Mouse (Mus musculus) ovary, postnatal 36 days (tissue): Measurements from ENCODE around the gene Galnt2.

Source experiments
- DNase-seq: peaks from one replicate; pipeline ENCODE4 v3.0.0; 2022; ENCODE audit warnings: low spot score, mixed read lengths

The Galnt2 gene

DNA sequence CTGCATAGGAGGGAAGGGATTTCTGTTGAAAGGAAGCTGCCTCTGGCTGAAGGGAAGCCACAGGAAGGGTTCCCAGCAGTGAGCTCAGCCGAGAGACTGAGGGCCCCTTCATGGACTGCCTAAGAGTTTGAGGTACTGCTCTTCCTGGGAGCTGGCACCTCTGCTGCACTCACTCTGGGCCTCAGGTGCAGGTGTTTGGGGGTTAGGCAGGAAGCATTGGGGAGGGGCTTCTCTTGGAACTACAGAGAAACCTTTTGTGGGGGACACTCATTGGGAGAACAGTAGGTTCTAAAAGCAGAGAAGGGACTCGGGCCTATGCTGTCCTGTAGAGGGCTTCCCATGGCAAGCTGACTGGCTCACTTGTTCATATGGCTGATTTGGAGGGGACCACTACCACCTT, 3.3 kb downstream of the Galnt2 start:
- no peak for DNase-seq

DNA sequence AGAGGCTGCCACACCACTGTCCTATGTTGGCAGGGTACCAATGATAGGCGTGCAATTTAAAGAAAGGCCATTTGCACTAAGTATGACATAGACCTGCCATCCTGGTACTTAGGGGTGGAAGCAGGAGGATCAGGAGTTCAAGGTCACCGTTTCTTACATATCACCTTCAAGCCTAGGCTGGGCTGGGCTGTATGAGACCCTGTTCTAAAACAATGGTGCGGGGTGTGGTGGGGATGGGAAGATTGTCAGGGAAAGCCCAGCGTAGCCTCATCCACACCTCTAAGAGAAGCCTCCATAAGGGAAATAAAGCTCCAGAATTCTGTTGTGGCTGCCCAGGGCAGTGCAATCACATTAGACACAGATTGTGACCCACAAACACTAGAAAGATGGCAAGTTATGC, 4.3 kb downstream of the Galnt2 start:
- no peak for DNase-seq

DNA sequence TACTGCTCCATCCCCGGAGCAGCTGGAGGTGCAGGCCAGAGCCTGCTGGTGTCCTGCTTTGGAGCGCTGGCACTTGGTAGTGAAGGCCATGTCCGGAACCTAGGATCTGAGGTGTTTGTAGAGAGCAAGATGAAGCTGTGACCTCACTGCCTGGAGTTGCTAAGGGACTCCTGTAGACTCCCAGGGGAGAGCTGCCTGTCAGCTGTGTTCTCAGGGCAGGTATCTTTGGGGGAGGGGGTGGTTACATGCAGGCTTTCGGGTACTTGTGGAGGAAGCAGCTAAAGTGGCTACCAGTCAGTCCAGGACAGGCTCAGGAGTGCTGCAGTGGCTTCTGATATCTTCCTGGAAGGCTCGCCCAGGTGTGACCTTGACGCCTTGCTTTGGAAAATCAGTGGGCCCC, 8.2 kb downstream of the Galnt2 start:
- no peak for DNase-seq

DNA sequence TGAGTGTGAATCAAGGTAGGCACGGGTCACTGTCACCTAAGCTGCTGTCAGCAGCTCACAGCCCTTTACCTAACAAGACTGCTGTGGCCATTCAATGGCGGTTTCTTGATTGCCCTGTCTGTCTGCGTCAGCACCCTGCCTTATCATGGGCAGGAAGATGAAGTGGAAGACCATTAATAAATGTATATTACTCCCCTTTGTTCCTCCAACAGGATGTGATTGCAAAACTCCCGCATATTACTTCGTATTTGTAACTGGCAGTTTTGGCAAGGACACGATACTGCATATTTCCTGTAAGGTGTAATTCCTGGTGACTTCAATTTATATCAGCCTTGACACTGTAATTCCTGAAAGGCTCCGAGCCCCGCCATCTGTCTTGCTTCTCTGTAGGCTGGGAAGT, 9.7 kb downstream of the Galnt2 start:
- DNase-seq = no peak

DNA sequence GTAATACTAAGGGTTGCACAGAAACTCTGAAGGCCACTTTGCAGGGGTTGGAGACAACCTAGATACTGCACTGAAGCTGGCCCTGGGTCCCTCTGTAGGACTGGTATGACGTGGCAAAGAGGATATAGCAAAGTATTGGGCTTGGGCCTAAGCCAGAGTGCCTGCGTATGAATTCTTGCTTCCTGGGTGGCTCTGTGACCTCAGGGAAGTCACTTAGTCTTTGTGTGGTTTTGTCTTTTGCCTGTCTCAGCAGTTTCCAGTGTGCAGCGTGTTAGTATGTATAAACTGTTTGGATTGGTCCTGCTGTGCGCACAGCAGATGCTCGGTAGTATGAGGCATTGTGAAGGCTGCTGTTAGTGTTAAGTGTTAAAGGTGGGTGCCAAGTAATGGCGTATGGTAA, 11.0 kb downstream of the Galnt2 start:
- no peak for DNase-seq

DNA sequence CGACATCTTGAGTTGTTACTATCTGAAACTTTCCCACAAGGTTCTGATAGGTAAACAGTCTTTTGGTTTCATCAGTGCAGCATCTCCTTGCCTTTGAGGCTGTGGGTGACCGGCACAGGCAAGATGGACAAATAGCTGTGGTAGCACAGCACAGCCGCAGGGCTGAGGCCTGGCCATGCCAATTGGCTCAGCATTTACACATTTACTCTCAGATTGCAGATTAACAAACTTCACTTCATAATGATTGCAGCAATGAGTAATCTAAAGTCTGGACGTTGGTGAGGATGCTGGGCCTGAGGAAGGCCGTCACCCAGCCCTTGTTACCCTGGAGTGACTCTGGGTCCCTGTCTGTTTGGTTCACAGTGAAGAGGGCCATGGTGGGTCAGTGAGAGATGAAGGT, 11.7 kb downstream of the Galnt2 start:
- no peak for DNase-seq

DNA sequence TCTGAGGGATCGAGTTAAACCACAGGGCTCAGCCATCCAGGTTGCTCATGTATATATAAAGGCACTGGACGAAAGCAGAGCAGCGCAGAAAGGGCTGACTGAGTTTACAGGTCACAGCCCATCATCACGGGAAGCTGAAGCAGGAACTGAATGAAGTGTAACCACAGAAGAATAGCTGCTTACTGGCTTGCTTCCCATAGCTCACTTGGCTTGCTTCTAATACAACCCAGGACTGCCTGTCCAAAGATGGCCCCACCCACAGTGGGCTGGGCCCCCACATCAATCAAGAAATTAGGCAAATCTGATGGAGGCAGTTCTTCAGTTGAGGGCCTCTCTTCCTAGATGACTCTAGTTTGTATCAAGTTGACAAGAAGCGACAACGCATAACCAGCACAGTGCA, 16.4 kb downstream of the Galnt2 start:
- DNase-seq = no peak

DNA sequence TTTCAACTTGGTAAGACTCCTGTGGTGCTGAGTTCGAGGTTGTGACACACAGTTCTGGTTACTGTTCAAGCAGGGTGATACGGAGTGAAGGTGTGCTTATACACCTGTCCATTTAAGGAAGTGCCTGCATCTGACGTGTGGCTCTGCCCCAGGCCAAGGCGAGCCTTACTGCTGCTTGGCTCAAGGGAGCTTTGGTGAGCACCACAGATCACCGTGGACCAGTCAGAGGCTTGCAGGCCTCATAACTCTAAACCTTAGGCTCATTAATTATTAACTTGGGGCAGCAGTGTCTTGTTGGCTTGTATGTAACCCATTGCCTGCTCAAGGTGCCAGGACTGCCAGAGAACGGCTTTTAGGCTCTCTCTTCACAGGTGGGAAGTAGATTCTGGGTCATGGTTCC, 17.5 kb downstream of the Galnt2 start:
- DNase-seq = no peak

DNA sequence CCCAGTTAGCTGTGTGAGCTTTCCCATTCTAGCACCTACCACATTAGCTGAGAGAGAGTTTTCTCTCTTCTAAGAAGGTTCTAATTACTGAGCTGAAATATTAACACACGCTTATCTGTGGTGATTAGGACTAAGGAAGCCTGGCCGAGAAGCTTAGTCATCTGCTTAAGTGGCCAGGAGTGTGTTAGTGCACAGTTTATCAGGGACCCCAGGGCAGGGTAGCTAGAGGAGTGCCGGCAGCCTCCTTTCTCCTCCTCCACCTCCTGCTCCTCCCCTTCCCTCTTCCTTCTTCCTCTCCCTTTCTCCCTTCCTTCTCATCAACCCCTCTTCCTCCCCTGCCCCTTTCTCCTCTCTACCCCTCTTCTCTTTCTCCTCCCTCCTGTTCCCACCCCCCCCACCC, 19.1 kb downstream of the Galnt2 start:
- DNase-seq = no peak

DNA sequence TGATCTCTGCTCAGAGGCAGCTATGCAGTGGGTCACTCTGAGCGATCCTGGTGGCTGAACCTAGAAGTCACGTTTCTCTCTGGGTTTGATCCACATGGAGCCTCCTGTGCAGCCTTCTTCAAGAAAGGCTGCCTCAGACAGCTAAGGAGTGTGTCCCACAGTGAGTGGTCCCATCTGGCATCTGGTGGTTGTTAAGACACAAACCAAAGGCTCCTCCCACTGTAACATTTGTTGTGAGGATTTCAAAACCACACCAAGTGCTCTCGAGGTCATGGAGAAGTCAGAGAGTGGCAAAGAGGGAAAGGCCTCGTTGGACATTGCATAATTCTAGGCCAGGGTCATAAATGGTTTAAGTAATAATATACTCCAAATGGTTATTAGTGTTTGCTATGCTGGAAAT, 19.6 kb downstream of the Galnt2 start:
- DNase-seq = no peak

DNA sequence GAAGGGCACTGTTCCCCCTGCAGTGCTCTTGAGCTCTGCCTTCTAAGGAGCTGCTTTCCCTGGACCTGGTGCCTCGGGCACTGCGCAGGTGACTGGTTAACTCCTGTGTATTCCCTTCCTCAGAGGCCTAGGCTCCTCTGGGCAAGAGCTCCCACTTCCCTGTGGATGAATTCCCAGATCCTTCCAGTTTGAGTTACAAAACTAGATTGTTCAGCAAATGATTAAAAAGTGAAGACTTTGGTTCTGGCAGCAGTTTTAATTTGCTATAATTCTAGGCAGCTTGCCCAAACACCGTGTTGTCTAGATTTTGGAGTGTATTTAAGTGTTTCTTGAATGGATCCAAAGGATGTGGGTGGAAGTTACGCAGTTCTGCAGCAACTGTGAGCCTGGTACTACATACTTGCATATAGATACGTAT, 21.4 kb downstream of the Galnt2 start:
- no peak for DNase-seq

DNA sequence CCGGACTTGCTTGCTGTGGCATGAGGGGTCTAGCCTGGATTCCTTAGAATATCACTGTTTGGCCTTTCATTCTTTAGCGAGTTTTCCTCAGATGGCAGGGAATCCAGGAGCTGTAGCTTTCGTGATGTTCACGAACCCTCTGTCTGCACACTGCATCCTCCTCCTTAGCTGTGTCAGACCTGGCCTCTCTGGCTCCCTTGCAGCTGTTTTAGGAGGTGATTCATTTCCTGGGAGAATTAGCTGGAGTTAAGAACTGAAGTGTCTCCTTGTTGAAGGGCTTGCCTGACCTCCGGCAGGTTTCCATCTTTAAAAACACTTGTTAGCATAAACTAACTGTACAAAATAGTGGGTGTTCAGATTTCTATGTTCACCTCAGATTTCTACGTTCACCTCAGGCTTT, 22.7 kb downstream of the Galnt2 start:
- no peak for DNase-seq

DNA sequence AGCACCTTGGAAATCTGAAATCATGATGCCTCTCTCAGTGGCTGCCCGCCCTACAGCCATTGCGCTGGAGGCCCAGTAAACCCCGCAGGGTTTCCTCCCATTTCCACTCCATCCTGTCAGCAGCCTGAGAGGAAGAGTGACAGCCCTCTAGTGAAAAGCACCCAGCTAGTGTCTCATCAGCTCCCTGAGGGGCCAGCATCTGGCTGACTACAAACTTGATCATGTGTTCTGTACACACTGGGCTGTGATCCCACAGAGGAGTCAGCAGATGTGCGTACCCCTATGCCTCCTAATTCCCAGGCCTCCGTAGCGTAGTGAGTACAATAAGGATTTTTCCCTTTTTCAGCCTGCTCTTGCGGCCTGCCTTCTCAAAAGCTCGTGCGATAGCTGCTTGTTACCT, 25.6 kb downstream of the Galnt2 start:
- DNase-seq = no peak

DNA sequence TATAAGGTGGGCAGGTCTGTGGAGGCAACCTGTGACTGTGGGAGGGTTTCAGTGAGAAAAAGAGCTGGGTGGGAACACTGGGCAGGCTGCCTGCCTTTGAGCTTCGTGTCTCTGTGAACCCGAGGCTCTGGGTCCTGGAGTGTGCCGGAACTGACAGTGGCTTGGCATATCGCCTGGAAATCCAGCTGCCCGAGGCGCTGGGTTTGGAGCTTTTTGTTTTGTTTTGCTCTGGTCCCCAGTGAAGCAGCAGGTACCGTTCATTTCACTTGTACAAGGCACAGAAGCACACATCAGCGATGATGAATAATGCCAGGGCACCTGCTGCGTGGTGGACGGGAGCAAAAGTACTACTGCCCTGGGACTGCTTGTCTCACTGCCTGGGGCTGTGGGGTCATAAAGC, 26.2 kb downstream of the Galnt2 start:
- peak; percentile 61 for DNase-seq

DNA sequence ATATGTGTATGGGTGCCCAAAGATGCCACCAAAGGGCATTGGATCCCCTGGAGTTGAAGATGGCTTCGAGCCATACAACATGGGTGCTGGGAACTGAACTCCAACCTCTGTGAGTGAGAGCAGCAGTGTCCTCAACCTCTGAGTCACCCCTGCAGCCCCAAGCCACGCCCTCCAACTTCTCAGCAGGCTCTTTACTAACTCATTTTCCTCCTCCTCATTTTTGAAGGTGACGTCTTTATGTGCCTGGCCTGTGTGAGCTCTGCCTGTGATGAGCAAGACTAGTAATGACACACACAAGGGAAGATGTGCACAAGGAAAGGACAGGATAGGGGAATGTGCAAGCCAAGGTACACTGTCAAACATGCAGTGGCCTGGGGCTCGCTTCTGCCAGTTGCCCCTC, 28.0 kb downstream of the Galnt2 start:
- DNase-seq = no peak

DNA sequence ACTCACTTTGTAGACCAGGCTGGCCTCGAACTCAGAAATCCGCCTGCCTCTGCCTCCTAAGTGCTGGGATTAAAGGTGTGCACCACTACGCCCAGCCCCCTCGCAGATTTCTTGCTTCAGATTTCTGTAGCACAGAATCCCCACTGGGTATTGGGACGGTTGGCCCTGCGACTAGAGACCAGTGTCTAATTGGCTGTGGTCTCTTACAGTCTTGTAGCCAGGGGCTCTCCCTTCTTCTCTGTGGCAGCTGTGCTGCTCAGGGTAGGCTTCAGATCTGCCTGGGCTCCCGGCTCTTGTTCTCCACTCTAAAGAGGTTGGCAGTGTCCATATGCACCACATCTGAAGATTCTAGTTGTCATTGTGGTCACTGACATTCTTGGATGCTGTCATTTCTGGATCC, 28.7 kb downstream of the Galnt2 start:
- DNase-seq = no peak

DNA sequence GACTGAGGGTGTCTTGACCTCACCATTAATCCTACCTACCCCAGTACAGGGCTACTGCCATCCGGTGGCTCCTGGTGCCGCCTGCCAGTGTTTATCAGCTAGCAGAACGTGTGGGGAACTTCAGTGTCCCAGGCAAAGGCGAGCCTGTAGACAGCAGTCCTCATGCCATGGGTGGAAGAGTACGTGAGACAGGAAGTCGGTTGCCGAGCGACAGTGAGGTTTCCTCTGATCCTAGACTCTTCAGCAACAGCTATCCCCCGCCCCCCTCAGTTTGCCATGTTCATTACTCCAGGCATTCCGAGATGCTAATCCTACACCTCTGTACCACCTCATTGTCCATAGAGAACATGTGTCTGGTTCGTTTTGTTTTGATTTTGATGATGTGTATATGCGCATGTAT, 29.2 kb downstream of the Galnt2 start:
- no peak for DNase-seq

DNA sequence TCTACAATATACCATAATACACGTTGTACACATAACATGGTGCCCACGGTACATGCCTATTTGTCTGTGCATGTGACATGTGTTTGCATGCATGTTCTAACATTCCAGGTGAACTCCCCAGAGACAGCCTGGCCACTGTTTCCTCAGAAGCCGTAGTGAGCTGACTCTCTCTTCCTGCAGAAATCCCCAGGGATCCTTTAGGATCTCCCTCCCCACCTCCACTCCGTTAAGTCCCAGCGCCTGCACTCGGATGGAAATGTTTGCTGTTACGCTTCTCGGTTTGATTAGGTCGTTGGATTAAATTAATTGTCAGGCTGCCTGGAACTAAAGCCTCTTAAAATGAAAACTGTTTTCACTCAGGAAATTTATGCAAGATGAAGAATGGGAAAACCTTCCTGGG, 31.9 kb downstream of the Galnt2 start:
- no peak for DNase-seq

DNA sequence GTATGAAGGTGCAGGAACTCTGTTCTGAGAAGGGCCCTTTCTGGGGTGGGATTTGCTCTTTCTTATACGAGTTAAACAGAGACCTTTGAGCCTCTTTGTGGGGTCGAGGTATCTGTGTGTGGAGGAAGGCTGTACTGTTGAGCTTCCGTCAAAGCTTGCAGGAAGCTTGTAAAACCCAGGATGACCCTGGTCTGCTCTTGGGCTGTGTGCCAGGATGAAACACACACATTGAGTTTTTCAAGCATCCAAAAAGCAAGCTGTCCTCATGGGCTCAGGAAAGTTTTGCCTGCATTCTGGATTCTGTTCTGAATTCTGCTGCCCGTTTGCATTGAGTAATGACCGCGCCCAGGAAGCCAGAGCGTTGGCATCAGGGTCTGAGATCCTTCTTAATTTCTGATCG, 32.8 kb downstream of the Galnt2 start:
- DNase-seq = no peak

DNA sequence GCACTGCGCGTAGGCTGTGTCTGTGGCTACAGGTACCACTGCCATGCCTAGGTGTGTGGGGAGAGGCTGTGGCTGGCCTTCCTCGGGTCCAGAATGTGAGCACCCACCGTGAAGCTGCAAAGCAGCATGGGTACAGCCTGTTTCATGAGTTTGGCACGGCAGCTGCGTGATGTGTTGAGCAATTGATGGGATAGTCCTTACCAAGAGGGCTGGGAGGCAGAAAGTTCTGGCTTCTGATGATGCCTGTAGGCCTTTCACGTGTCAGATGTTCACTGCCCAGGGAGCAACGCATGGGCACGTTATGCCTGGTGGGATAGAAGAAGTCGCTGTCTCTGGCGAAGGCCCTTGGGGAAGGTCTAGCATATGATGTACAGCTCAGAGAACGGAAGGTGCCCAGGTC, 33.5 kb downstream of the Galnt2 start:
- DNase-seq = no peak

DNA sequence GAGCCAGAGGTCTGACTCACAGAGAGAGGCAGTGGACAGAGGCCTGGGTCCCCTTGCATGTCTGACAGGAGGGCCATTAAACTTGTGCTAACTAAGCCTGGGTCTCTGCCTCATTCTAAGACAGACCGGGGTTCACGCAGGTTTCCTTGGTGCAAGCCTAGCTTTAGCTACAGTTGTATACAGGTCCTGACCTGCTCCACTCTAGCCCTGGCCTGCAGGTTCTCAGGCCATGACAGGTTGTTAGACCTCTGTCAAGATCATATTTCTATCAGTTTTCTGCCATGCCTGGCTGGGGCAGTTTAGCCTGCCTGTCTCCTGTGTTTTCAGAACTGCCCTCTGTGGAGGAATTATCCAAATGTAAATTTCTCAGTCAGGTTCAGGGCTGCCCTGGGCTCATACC, 33.9 kb downstream of the Galnt2 start:
- DNase-seq = no peak

DNA sequence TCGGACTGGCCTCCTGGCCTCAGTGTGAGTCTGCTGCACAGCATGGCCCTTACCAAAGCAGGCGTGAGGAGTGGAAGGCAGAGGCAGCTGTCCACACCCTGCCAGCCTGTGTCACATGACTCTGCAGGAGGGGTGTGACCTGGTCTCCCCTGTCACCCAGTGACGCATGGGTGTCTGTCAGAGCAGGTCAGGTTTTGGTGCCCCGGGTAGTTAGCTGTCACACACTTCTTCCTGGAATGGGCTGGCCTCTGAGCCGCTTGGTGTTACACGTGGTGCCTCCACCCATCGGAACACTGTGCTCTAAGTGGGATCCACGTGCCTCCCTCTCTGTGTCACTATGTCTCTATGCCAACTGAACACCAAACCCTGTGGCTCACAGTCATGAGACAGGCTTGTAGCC, 34.6 kb downstream of the Galnt2 start:
- DNase-seq = no peak

DNA sequence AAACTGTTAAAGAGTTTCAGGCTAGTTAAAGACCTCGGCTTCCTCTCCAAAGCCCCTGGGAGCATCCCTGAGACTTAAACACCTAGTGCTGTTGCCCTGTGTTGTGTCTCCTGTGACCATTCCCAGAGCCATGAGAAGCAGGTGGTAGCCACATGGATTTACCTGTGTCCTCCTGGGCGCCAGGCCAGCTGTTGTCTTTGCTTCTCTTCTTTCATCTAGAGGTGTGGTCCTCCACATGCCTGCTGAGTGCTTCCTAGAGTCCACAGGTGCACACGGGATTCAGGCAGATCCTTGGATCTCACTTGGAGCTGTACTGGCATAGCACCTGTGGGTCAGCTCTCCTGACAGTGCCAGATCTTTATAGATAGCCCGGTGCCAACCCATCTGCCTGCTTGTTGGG, 36.0 kb downstream of the Galnt2 start:
- DNase-seq = no peak

DNA sequence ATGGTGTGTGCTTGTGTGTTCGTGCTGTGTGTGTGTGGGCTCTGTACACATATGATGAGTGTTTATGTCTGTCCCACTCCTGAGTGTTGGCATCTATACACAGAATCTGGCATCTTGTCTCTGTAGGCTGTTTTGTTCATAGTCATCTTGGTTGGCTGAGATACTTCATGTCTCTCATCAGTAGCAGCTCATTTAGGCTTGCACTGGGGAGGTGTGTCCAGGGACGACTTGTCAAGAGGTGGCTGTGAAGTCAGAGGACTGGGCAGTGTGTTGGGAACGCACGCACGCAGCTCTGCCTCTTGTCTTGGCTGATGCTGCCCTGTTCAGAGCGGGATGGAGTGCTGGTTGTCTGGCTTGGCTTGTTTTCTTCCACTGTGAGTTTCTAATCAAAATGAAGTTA, 39.3 kb downstream of the Galnt2 start:
- DNase-seq = no peak

DNA sequence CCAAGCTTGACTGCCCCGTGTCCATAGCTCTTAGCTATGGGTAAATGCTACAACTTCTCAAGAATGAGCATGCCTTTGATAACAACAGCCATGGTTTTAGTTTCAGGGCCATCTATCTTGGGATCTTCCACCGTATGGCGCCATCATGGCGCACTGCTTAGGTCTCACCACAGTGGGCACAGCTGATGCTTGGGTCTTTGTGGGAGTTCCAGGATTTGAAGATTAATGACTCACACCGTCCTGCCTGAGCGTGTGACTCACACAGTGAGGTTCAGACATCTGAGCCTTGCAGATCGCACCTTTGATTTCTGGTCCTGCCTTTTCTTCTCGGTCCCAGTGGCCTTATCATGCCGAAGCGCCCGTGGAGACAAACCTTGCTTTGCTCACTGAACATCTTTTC, 39.7 kb downstream of the Galnt2 start:
- no peak for DNase-seq

DNA sequence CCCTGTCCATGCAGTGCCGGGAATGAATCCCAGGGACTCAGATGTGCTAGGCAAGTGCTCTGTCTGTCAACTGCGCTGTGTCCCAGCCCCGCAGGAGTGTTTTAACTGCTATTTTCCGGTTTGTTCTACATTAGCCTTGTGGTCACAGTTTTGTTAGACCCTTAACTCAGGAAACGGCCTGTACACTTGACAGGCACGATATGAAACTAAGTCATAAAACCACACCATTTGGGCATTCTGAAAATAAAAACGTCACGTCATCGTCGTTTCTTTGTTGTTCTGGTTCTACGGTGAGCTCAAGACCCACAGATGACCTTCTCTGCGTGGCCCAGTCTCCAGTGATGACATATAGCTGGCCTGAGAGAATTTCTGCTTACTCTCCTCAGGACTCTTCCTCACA, 40.3 kb downstream of the Galnt2 start:
- no peak for DNase-seq
